Mouse (Mus musculus): ENCODE results near the gene Tmem9. TPM values are rescaled to one million over a fixed set of nuclear protein-coding genes. Genes with fewer than 3 reads are reported as not detected.

Tmem9 gene
- 20.9 and 22.0 TPM in 2 replicates for total RNA-seq (2017)

DNA sequence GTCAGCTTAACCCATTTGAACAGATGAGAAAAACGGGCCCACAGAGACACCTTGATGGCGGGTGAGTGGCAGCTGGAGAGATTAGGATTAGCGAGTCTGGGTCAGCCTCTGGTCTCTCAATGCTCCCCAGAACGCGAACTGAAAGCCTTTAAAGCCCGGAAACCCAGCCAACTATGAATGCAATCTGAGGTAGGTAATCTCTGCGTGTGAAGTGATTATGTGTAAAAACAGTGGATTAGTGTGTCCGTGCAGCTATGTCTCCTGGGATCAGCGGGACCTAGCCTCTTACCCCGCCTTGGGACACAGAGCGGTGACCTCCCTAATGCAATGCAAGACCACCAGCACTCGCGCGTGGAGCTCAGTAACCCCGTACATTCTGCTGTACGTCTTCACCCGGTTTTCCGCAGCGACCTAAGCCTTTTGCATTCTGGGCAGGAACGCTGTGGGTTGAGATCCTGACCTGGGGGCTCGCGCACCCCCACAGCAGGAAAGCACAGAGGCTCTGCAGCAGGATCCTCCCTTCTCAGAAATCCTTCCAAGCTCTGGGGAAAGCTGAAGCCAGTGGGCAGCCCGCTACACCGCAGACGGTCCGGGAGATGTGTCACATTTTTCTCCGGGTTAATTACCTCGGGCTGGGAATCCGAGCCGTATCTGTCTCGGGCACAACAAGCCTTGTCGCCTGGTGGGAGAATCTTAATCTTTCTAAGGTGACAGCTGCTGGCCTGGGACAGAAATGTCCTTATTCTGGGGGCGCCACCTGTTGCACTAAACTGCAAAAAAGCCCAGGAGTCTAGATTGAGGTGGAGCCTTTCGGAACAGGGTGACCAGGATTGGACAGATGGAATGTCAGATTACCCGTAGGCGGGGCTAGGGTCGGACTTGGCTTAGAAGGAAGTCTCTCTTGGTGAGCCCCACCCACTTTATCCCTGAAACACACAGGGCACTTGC is at the start of gene Tmem9:
Tmem9 (plus strand) TSS at position 940 of the 948 bp plus-strand sequence.
- peak; percentile 97 for ATAC-seq (replicated peaks; ENCODE audit: low read depth, poor library complexity, severe bottlenecking)

DNA sequence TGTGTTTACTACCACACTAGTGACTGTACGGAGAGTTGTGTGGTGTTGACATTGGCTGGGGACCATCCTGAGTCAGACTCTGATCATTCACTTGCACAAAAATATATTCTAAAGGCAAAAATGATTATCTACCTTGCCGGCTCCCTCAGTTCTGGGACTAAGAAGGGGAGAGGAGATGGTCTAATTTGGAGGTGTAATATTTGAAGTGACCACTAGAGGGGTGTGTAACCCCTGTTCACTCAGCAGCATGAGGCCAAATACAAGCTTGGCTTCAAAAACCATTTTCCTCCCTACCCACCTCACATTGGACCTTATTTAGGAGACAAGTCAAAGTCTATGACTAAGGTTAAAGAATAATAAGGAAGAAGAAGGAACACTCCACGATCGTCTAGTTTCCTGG is 49.5 kb upstream of the Tmem9 start:
- peak; percentile 90 for ATAC-seq (replicated peaks; ENCODE audit: low read depth, poor library complexity, severe bottlenecking)

DNA sequence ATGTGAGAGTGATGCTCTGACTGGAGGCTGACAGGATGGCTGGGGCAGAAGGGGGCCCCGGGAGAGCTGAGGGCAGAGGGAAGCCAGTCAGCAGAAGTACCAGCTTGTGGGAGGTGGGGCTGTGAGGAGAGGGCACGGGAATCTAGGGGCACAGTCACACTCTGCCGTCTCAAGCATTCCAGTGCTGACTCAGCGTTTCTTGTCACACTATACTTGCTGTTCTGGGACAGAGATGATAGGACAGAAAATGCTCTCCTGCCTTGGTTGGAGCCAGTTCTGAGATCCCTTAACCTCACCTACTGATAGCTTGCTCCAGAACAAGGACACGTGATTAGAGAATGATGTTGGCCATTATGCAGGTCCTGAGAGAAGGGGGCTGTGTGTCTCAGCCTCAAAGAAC is 44.8 kb upstream of the Tmem9 start:
- no peak for ATAC-seq (replicated peaks; ENCODE audit: low read depth, poor library complexity, severe bottlenecking)

DNA sequence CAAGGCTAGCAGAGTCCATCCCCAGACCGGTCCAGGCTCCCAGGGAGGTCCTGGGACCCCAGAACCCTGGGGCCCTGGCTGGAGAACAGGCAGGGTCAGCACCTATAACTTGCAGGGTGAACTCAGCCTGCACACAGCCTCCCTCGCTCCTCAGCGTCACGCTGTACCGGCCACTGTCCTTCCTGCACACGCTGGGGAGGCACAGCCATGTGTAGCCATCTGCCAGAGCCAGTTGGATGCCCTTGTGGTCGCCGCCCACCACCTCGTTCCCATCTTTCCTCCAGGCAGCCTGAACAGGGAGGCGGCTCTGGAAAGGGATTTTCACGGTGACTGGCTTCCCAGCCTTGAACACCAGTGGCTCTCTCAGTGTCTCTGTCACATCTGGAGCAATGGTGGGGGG is 43.4 kb upstream of the Tmem9 start:
- no peak for ATAC-seq (replicated peaks; ENCODE audit: low read depth, poor library complexity, severe bottlenecking)

DNA sequence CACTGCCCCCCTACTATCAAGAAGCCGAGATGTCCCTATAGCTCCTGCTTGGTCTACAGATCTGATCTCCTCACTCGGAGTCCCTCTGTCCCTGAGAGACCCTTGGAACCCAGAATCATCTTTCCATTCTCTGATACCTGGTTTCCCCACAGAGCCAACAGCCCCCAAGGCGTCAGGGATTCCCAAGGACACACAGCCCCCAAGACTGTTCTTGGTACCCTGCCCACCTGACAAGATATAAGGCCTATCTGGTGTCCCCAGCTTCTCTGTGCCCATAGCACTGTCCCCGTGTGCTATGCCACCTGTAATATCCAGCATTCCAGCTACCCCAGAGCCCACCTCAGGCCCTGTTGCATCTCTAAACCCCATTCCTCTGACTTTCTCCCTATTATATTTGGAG is 40.2 kb upstream of the Tmem9 start:
- no peak for ATAC-seq (replicated peaks; ENCODE audit: low read depth, poor library complexity, severe bottlenecking)

DNA sequence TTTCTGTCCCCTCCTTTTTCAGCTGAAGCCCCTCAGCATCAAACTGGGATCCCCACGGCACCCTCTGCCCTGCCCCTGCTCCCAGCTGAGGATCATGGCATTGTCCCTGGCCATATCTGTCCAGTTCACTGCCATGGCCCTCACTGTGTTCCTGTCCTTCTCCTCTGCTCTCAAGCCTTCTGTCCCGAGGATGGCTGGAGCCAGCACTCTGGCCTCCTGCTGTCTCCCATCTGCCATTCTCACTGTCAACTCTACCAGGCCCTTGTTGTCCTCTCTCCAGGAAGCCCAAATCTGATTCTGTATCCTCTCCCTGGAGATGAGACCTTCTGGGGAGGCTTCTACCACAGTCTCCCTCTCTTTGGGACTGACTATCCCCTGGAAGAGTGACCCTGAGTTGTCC is 37.5 kb upstream of the Tmem9 start:
- ATAC-seq (replicated peaks; ENCODE audit: low read depth, poor library complexity, severe bottlenecking) = no peak

DNA sequence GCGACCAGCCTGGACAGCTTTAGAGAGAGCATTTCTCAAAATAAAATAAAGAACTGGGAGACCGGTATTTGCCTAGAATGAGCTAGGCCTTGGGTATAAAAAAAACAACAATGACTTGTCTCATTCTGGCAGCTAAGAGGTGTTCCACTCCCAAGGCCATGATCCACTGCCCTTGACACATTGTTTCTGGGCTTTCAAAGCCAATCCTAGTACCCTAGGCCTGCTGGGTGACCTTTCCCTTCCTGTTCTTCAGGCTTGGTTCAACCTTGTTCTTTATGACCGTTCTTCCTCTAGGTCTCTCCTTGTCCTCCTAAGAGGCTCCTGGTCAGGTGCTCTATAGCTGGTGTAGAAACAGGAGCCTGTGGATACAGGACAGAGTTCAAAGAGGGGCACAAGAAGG is 35.4 kb upstream of the Tmem9 start:
- no peak for ATAC-seq (replicated peaks; ENCODE audit: low read depth, poor library complexity, severe bottlenecking)

DNA sequence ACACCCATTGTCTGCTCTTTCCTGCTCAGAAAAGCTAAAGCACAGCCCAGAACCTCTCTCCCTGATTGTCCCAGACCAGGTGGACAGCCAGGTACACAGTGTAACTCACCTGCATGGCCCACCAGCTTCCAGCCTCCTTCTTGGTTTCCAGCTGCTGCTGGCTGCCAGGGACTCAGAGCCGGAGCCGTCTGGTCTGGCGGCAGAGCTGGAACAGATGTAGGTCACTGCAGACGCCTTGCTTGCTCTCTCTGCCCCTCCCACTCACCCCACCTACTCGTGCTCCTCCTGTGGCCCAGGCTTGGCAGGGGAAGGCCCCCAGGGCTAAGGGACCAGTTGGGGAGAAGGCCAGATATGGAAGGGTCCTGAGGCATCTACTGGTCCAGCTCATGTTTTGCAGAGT is 23.8 kb upstream of the Tmem9 start:
- ATAC-seq (replicated peaks; ENCODE audit: low read depth, poor library complexity, severe bottlenecking) = no peak

DNA sequence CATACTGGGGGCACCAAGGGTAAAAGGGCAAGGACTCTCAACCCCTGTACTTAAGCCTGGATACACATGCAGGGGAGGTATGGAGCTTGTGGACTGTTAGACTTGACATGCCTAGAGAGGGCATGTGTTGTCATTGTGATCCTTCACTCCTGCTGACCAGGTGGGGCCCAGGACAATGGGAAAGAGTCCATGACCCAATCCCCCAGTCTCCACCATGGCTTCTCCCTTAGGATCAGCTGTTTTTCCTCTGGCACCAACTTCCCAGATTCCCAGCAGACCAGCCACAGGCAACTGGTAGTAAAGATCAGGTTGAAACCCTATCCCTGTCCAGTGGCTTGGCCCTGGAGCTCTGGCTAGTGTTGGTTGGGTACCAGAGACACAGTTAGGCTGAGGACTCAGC is 18.1 kb upstream of the Tmem9 start:
- no peak for ATAC-seq (replicated peaks; ENCODE audit: low read depth, poor library complexity, severe bottlenecking)

DNA sequence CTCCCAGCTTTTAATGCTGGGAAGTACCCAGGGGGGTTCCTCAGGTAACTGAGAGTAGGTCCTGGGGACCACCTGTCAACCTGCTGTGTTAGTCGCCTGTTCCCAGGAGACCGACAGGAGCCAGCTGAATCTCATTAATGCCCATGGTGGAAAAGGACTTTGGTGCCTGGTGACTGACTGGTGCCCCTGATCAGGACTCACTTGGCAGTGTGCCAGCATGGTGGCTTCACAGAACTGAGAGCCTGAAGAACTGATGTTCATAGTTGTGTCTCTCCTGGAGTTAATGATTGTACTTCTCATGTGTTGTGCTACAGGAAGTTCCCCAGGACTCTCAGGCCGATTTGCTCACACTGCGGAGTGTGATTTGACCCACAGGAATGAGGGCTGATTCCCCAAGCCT is 14.5 kb upstream of the Tmem9 start:
- ATAC-seq (replicated peaks; ENCODE audit: low read depth, poor library complexity, severe bottlenecking) = no peak

DNA sequence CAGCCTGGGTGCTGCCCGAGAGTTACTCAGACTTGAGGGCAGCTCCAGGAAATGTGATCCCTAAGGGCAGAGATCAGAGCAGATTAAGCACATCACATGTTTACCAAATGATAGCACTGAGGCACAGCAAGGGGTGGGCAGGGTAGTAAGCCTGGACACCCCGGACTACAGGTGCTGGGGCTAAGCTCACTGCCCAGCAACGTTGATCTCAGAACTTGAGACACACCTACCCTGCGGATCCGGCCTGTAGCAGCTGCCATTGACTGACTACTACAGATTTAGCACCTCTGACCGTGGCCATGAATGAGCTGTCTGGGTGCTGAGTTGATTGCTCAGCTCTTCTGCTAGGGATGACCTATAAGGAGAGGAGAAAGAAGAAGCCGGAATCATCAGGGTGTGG is 10.4 kb upstream of the Tmem9 start:
- no peak for ATAC-seq (replicated peaks; ENCODE audit: low read depth, poor library complexity, severe bottlenecking)

DNA sequence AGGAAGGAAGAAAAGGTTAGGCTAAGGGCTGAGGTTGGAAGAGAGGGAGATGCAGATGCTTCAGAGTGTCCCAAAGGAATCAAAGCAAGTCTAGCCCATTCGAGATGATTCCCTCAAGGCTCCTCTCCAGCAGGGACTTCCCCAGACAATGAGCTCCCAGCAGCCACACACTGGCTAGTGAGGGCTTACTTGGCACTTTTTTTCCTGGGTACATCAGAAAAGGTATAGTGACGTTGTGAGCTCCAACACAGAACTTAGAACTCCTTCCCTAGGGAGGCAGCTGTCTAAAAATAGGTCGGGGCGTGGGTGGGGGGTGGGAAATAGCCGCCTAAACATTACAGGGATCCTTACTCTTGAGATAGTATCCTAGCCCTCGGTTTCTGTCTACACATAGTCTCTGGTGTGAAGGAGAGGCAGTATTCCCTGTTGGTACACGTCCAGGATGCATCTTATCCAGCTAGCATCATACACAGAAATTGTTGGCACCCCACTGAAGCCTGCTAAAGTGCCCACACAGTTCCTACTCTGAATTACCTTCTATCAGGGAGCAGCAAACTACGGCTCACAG is 8.1 kb upstream of the Tmem9 start:
- ATAC-seq (replicated peaks; ENCODE audit: low read depth, poor library complexity, severe bottlenecking) = no peak

DNA sequence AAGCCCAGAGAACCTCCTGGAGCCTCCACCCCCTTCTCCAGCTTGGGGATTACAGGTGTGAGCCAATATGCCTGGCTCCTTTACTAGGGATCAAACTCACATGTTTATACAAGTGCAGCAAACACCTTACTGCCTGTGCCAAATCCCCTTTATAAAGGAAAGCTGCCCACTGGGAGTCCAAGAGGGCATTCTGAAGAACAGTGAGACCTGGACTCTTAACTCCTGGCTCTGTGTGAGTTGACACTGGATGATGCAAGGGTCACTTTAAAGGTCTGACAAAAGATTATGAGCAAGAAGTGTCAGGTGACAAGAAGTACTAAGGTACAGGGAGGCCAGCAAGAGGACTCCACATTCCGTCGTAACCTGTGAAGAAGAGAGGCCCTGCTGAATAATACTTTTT is 6.5 kb upstream of the Tmem9 start:
- ATAC-seq (replicated peaks; ENCODE audit: low read depth, poor library complexity, severe bottlenecking) = no peak

DNA sequence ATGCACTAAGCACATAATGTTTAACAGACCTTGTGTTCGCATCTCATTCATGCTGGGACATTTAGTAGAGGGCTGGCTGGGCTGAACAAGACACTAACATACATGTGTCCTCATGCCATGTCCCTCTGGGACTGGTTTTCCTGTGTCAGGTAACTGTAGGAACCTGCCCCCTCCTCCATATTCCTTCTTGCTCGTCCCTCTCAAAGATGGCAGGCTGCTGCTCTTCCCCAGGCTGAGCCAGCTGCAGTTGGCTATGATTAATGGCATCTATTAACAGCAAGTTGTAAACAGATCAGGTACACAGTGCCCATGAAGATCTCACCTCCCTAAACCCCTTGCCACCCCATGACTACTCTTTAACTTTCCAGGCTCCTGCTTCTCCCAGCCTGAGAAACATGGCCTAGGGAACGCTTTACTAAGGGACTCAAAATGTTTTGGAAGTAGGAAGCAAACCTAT is 1.6 kb upstream of the Tmem9 start, which contains the start of gene Igfn1:
Igfn1 (minus strand) TSS at position 51 of the 457 bp plus-strand sequence.
- ATAC-seq (replicated peaks; ENCODE audit: low read depth, poor library complexity, severe bottlenecking) = no peak

DNA sequence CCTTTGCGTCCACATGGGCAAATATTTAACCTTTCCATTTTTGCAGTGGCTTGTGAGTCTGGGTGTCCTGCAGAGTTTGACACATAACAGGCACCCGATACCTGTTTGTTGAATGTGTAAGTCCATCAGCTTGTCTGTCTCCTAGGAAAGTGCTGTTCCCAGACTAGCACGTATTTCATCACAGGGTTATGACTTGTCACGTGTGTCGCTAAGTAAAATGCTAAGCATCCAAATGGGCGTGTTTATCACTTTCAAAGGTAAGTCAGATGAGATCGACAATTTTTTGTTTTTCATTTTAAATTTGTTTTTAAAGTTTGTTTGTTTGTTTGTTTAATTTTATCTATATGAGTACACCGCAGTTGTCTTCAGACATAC is 196 bp downstream of the Tmem9 start:
- peak; percentile 14; the same call in 1 of the 2 replicates for ATAC-seq (replicated peaks; ENCODE audit: low read depth, poor library complexity, severe bottlenecking)

DNA sequence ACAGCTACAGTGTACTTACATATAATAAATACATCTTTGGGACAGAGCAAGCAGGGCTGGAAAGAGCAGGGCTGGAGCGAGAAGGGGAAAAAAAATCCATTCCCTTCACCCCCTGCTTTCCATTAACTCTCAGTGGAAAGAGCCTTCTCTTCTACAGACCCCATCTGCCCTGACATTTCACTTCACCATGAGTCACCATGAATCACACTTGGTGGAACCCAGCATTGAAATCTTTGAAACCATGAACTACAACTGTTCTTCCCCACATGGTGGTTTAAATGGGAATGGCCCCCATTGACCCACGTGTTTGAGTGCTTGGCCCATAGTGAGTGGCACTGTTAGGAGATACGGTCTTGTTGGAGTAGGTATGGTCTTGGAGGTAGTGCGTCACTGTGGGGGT is 2.3 kb downstream of the Tmem9 start:
- ATAC-seq (replicated peaks; ENCODE audit: low read depth, poor library complexity, severe bottlenecking) = no peak

DNA sequence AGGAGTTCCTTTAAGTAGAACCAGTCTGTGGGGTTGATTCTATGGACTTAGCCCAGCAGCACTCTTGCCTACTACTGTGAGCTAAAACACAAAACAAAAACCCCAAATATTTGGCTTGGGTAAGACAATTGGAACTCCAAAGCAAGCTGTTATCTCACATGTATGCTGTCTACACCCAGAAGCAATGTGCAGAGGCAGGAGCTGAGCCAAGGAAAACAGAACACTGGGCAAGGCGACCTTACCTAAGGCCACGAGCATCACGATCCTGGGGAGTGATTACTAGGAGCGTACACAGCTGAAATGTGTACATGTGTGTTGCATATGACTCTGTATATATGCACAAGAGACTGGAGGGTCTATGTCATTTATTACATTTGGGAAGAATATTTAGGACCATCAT is 5.6 kb downstream of the Tmem9 start:
- no peak for ATAC-seq (replicated peaks; ENCODE audit: low read depth, poor library complexity, severe bottlenecking)

DNA sequence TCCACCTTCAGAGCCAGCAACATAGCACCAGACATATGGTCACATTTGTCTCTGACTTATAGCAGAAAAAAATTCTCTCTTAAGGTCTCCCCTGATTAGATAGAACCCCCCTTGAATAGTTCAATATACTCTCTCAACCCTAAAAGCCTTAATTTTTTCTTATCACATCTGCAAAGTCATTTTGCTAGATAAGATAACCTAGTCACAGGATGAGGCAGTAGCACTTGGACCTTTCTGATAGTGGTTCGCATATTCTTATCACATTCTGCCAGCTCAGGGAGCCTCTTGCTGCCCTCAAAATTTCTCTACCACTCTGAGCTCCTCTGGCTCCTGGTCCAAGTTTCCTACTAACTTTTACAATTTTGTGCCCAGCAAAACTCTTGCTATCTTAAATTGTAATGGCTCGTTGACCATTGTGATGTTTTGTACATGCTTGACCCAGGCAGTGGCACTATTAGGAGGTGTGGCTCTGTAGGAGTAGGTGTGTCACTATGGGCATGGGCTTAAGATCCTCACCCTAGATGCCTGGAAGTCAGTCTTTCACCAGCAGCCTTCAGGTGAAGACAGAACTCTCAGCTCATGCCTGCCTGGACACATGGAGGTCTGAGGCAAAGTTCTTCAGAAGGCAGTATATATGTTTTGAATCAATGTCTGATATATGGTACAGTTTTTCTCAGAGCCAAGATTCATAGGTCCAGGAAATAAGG is 7.0 kb downstream of the Tmem9 start:
- peak; percentile 59 for ATAC-seq (replicated peaks; ENCODE audit: low read depth, poor library complexity, severe bottlenecking)

DNA sequence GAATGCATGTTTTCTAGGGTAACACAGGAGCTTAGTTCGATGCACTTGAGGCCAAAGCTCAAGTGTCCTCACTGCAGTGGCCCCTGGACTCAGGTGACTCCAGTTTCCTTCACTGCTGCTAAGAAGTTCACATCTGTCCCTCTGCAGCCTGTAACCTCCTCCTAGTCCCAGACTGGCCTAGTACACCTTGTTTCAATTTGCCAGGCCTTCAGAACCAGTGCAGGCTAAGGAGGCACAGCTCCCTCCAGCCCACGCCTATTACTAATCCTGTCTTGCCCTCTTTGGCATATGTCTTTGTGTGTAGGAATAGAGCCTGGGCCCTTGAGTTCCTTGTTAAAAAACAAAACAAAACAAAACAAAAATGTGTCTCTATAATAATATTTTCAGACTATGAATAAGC is 9.4 kb downstream of the Tmem9 start:
- ATAC-seq (replicated peaks; ENCODE audit: low read depth, poor library complexity, severe bottlenecking) = no peak

DNA sequence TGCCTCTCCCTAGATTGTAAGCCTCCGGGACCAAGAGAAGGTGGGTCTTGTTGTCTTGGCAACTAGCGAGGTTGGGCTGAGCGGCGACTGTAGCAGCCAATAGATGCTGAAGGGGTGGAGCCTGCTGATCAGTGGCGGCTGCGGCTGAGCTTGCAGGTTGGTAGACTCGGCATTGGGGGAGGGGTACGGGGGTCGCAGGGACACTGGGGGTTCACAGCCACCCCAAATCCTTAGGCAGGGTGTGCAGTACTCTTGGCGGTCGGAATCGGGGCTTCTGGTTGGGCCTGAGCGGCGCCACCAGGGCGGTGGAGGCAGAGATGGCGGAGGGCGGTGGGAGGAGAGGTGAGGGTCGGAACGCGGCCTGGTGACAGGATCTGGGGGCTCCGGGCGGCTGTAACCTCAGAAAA is 10.0 kb downstream of the Tmem9 start:
- peak; percentile 96 for ATAC-seq (replicated peaks; ENCODE audit: low read depth, poor library complexity, severe bottlenecking)
